Mouse (Mus musculus): ENCODE data around the gene Tyrobp. TPM values are rescaled to one million over a fixed set of nuclear protein-coding genes. Genes with fewer than 3 reads are reported as not detected.

The Tyrobp gene
- total and polyA plus RNA-seq, 2 experiments from 2014 or later, result 37.3 to 56.1 TPM

DNA sequence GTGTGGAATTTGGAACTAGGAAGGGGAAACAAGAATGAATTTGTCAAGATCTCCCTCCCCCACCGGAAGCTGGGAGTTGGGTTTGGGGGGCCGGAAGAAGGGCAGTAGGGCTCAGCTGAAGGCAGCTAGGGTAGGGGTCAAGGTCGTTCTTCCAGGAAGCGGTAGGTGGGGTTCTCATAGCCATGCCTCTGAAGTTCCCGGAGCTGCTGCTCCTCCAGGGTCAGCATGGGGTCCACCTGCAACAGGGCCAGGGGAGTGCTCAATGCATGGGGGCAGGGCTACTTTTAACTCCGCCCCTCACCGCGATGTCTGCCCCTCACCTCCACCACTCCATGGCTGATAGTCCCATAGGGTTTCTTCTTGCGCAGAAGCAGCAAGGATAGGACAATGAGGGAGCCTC, 21.6 kb downstream of the Tyrobp start:
- no peak overlapping the region for H3K4me3 ChIP-seq (ENCODE audit: low read length)
- no peak overlapping the region for H3K4me2 ChIP-seq (ENCODE audit: low read depth, low read length)
- WGBS, result 56% methylated on average over 7 of the region's 9 CpGs
- TF ChIP-seq CTCF (IDR thresholded peaks at IDR 0.05; ENCODE audit: low read depth), result no peak
- H3K36me3 ChIP-seq (ENCODE audit: insufficient read depth, low read length), result peaks cover 35% of the 10 kb centered on the region; the same call in 1 of the 2 replicates
- no peak for DNase-seq (ENCODE audit: low spot score)
- no peak overlapping the region for H3K27ac ChIP-seq
- no peak overlapping the region for H3K9ac ChIP-seq (replicated peaks; ENCODE audit: low read length)
- H3K27me3 ChIP-seq (ENCODE audit: insufficient read depth, low read length), result no peaks in the 10 kb centered on the region
- ATAC-seq, result no peak
- H3K4me1 ChIP-seq (ENCODE audit: insufficient read depth, low read length), result no peaks in the 10 kb centered on the region
- H3K9me3 ChIP-seq (ENCODE audit: low read length), result no peaks in the 10 kb centered on the region

DNA sequence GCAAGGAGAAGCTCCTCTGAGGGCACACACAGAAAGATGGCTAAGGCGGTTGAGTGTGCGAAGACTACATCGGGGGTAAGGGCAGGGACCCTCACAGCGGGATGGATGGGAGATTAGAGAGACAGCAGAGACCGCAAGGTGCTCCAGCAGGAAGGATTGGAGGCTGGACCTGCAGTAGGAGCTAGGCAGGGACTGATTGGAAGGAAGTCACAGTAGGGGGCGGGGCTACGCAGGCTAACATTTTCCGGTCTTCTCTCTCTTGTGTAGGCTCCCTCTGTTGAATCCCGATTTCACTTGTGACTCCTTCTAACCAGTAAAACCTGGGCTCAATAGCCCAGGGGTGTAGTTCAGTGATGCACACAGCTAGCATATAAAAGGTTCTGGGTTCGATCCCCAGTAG, 23.3 kb downstream of the Tyrobp start:
- no peak for TF ChIP-seq CTCF (IDR thresholded peaks at IDR 0.05; ENCODE audit: low read depth)
- no peak overlapping the region for H3K27ac ChIP-seq
- no peak for DNase-seq (ENCODE audit: low spot score)
- no peaks in the 10 kb centered on the region for H3K27me3 ChIP-seq (ENCODE audit: insufficient read depth, low read length)
- H3K9ac ChIP-seq (replicated peaks; ENCODE audit: low read length), result no peak overlapping the region
- no peaks in the 10 kb centered on the region for H3K4me1 ChIP-seq (ENCODE audit: insufficient read depth, low read length)
- no peak overlapping the region for H3K4me3 ChIP-seq (ENCODE audit: low read length)
- H3K36me3 ChIP-seq (ENCODE audit: insufficient read depth, low read length), result peaks cover 47% of the 10 kb centered on the region; the same call in 1 of the 2 replicates
- ATAC-seq, result no peak
- H3K4me2 ChIP-seq (ENCODE audit: low read depth, low read length), result no peak overlapping the region
- H3K9me3 ChIP-seq (ENCODE audit: low read length), result no peaks in the 10 kb centered on the region
- WGBS, result 20% methylated on average over 10 of the region's 10 CpGs

DNA sequence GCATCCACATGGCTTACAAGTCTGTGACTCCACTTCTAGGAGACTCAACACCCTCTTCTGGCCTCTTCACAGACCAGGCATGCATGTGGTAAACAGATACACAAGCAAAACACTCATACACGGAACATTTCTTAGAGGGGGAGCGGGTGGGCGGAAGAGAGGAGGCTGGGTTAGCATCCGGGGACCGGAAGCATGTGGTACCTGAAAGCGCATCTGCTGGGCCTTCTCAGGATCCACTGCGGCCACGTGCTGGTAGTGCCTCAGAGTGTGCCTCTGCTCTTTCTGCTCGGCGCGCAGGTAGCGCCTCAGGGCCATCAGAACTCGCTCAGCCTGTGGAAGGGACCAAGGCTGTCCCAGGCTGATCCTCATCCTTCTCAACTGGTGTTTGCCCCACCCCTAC, 26.2 kb downstream of the Tyrobp start:
- Histone ChIP-seq H3K9ac (replicated peaks; ENCODE audit: low read length) (no peak overlapping the region), H3K9me3 (ENCODE audit: low read length) (no peaks in the 10 kb centered on the region), H3K27me3 (ENCODE audit: insufficient read depth, low read length) (no peaks in the 10 kb centered on the region), H3K36me3 (ENCODE audit: insufficient read depth, low read length) (peaks cover 58% of the 10 kb centered on the region; the same call in 1 of the 2 replicates), H3K4me2 (ENCODE audit: low read depth, low read length) (no peak overlapping the region), H3K4me1 (ENCODE audit: insufficient read depth, low read length) (no peaks in the 10 kb centered on the region), H3K27ac (no peak overlapping the region), H3K4me3 (ENCODE audit: low read length) (no peak overlapping the region)
- no peak for TF ChIP-seq CTCF (IDR thresholded peaks at IDR 0.05; ENCODE audit: low read depth)
- no peak for DNase-seq (ENCODE audit: low spot score)
- ATAC-seq, result no peak
- 82% methylated on average over 13 of the region's 13 CpGs for WGBS

DNA sequence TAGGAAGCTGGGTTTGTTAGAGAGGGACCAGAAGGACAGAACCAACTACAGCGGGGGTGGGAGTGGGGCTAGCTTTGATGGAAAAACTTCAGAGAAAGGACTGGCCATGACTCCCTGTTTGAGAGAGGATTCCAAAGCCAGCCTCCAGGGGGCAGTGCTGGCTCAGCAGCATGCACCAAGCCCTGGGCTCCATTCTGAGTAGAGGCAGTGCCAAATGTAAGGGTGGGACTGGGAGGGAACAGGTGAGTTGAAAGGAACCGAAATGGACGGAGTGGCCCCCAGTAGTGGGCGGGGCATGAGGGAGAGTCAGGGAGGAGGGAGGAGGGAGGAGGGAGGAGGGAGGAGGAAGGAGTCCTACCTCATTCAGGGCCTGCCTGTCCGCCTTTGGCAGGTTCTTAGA, 27.1 kb downstream of the Tyrobp start:
- Histone ChIP-seq H3K9me3 (ENCODE audit: low read length) (no peaks in the 10 kb centered on the region), H3K36me3 (ENCODE audit: insufficient read depth, low read length) (peaks cover 50% of the 10 kb centered on the region; the same call in 1 of the 2 replicates), H3K27me3 (ENCODE audit: insufficient read depth, low read length) (no peaks in the 10 kb centered on the region), H3K4me2 (ENCODE audit: low read depth, low read length) (no peak overlapping the region), H3K9ac (replicated peaks; ENCODE audit: low read length) (no peak overlapping the region), H3K4me1 (ENCODE audit: insufficient read depth, low read length) (no peaks in the 10 kb centered on the region), H3K27ac (no peak overlapping the region), H3K4me3 (ENCODE audit: low read length) (no peak overlapping the region)
- 27% methylated on average over 4 of the region's 5 CpGs for WGBS
- peak; percentile 87 for TF ChIP-seq CTCF (IDR thresholded peaks at IDR 0.05; ENCODE audit: low read depth)
- ATAC-seq, result peak; percentile 15; the same call in 1 of the 2 replicates
- peak; percentile 80 for DNase-seq (ENCODE audit: low spot score)

DNA sequence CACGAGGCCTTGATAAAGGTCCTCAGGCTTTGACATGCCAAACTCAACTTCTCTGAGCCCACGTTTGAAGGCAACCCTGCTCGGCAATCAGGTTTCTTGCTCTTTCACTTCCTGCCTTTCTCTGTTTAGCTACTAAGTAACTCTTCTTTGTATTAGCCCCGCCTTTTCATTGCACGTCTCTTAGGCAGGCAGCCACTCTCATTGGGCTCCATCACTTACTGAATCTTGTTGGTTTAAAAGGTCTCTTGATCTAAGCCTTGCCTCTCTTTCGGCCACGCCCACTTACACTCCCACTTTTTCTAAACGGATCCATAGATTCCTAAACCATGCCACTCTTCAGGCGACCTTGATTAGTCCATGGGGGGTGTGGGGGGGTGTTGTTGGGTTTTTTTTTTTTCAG, 30.1 kb downstream of the Tyrobp start:
- WGBS, result 16% methylated on average over 9 of the region's 9 CpGs
- H3K36me3 ChIP-seq (ENCODE audit: insufficient read depth, low read length), result peaks cover 37% of the 10 kb centered on the region; the same call in 1 of the 2 replicates
- TF ChIP-seq CTCF (IDR thresholded peaks at IDR 0.05; ENCODE audit: low read depth), result no peak
- H3K27ac ChIP-seq, result peak overlapping the region; percentile 97; the same call in 1 of the 2 replicates
- DNase-seq (ENCODE audit: low spot score) (peak; percentile 67), ATAC-seq (no peak)
- no peaks in the 10 kb centered on the region for H3K9me3 ChIP-seq (ENCODE audit: low read length)
- H3K27me3 ChIP-seq (ENCODE audit: insufficient read depth, low read length), result no peaks in the 10 kb centered on the region
- peak overlapping the region; percentile 78 for H3K4me2 ChIP-seq (ENCODE audit: low read depth, low read length)
- peak overlapping the region; percentile 95 for H3K9ac ChIP-seq (replicated peaks; ENCODE audit: low read length)
- H3K4me3 ChIP-seq (ENCODE audit: low read length), result peak overlapping the region; percentile 78
- H3K4me1 ChIP-seq (ENCODE audit: insufficient read depth, low read length), result no peaks in the 10 kb centered on the region

DNA sequence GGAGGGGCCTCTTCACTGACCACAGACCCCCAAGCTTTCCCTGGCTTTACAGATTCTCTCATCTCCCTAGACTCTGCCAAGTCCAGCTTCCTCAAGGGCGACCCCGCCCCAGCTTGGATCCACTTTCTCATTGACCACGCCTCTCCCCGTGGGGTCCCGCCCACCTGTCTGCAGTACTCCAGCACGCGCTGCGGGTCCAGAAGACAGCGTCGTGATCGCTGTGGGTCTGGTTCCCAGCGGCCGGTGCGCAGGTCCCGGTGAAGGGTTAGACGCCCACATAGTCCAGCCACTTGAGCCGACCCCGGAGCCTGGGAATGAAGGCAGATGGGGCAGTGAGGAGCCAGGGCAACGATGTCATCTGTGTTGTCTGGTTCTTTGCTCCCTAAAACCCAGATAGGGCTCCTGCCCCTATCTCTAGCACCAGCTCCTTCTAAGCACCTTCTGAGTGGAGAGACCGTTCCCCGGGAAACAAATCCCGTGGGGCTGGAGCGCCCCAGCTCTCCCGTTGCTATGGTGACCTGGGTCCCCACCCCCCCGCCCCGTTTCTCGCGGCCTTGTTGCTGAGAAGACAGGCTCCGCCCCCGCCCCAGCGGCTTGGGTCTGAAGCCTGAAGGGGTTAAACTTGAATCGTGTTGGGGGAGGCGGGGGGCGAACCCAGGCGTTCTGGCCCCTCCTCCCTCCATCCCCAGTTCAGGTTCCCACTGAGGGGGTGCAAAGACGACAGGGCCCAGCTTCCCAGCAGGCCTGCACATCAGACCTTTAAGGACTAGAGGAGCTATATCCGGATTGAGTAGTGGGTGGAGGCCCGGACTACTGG, 30.8 kb downstream of the Tyrobp start:
- Histone ChIP-seq H3K4me1 (ENCODE audit: insufficient read depth, low read length) (no peaks in the 10 kb centered on the region), H3K9ac (replicated peaks; ENCODE audit: low read length) (peak overlapping the region; percentile 95), H3K27me3 (ENCODE audit: insufficient read depth, low read length) (no peaks in the 10 kb centered on the region), H3K27ac (peak overlapping the region; percentile 97), H3K36me3 (ENCODE audit: insufficient read depth, low read length) (peaks cover 32% of the 10 kb centered on the region; the same call in 1 of the 2 replicates), H3K4me2 (ENCODE audit: low read depth, low read length) (peak overlapping the region; percentile 78), H3K9me3 (ENCODE audit: low read length) (no peaks in the 10 kb centered on the region), H3K4me3 (ENCODE audit: low read length) (peak overlapping the region; percentile 78)
- DNase-seq (ENCODE audit: low spot score), result peak; percentile 93
- WGBS, result under 1% methylated on average over 36 of the region's 38 CpGs
- ATAC-seq, result peak; percentile 72
- no peak for TF ChIP-seq CTCF (IDR thresholded peaks at IDR 0.05; ENCODE audit: low read depth)
